Comparison of ENCODE assay signal across 15 mouse cellular contexts in the genomic region with DNA sequence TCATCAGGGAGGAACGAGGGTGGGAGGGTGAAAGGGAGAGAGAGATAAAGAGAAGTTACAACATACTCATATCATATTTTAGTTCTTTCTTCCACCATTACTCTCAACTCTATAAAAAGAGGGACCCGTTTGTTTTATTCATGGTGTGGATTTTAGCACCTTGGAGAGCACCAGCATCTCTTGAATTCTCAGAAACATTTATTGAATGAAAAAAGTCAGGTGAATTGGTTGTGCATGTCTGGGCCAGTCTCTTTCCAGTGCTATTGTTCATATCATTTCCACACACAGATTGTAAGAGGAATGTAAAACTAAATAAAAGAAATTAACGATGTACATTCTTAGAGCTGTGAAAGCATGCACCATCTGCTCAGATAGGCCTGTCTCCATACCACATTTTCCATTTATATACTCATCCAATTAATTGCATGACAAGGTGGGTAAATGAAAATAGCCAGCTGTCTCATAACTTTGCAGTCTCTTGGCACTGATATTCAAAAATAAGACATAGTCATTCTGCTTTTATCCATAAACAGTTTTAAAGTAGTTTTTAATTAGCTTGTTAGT.
DNase-seq lines count a peak whose midpoint lies in the region; ATAC-seq lines count a peak whose summit lies in the region.
"Had no signal": no experiment of that assay in that cellular context is flagged by ENCODE, and none has a peak within 500 bp of the region (broad histone marks: within the 10 kb centered on the region; RNA-seq: fewer than 3 reads in every experiment).

No protein-coding gene starts in this region.

- no peaks in the 10 kb centered on the region for H3K4me1 ChIP-seq in hindbrain, embryonic 11.5 days (replicated peaks; ENCODE audit: control insufficient read depth, insufficient read depth, low read length)
- no peaks in the 10 kb centered on the region for H3K4me1 ChIP-seq in hindbrain, embryonic 13.5 days (replicated peaks)
- H3K4me1 ChIP-seq in embryonic facial prominence, embryonic 14.5 days (ENCODE audit: control insufficient read depth, insufficient read depth, low read length): no peaks in the 10 kb centered on the region
- H3K4me1 ChIP-seq in hindbrain, embryonic 12.5 days: no peaks in the 10 kb centered on the region
- H3K4me1 ChIP-seq: limb, embryonic 13.5 days; lung, embryonic 15.5 days; midbrain, embryonic 12.5 days had no signal

- no peak overlapping the region for H3K4me2 ChIP-seq in hindbrain, embryonic 11.5 days (replicated peaks; ENCODE audit: low read depth, low read length)
- H3K4me2 ChIP-seq in hindbrain, embryonic 13.5 days: no peak overlapping the region
- H3K4me2 ChIP-seq in embryonic facial prominence, embryonic 14.5 days (ENCODE audit: low read depth, low read length): no peak overlapping the region
- H3K4me2 ChIP-seq in hindbrain, embryonic 12.5 days (replicated peaks): no peak overlapping the region
- H3K4me2 ChIP-seq: limb, embryonic 13.5 days; lung, embryonic 15.5 days; midbrain, embryonic 12.5 days had no signal

- no peaks in the 10 kb centered on the region for H3K27me3 ChIP-seq in hindbrain, embryonic 11.5 days (ENCODE audit: control insufficient read depth, insufficient read depth, low read length)
- no peaks in the 10 kb centered on the region for H3K27me3 ChIP-seq in hindbrain, embryonic 13.5 days
- H3K27me3 ChIP-seq in embryonic facial prominence, embryonic 14.5 days (replicated peaks; ENCODE audit: control insufficient read depth, insufficient read depth, low read length): no peaks in the 10 kb centered on the region
- H3K27me3 ChIP-seq in hindbrain, embryonic 12.5 days: no peaks in the 10 kb centered on the region
- H3K27me3 ChIP-seq: limb, embryonic 13.5 days; lung, embryonic 15.5 days; midbrain, embryonic 12.5 days had no signal

- H3K9ac ChIP-seq in hindbrain, embryonic 11.5 days (ENCODE audit: low read depth, low read length): no peak overlapping the region
- H3K9ac ChIP-seq in hindbrain, embryonic 13.5 days: no peak overlapping the region
- no peak overlapping the region for H3K9ac ChIP-seq in embryonic facial prominence, embryonic 14.5 days (ENCODE audit: low read depth, low read length)
- H3K9ac ChIP-seq in hindbrain, embryonic 12.5 days: no peak overlapping the region
- H3K9ac ChIP-seq: limb, embryonic 13.5 days; lung, embryonic 15.5 days; midbrain, embryonic 12.5 days had no signal

- H3K36me3 ChIP-seq in hindbrain, embryonic 11.5 days (ENCODE audit: control insufficient read depth, insufficient read depth, low read length): no peaks in the 10 kb centered on the region
- no peaks in the 10 kb centered on the region for H3K36me3 ChIP-seq in hindbrain, embryonic 13.5 days
- H3K36me3 ChIP-seq in embryonic facial prominence, embryonic 14.5 days (ENCODE audit: control insufficient read depth, insufficient read depth, low read length): no peaks in the 10 kb centered on the region
- H3K36me3 ChIP-seq in hindbrain, embryonic 12.5 days: no peaks in the 10 kb centered on the region
- H3K36me3 ChIP-seq: limb, embryonic 13.5 days; lung, embryonic 15.5 days; midbrain, embryonic 12.5 days had no signal

- intact Hi-C loops in heart, postnatal 14 days (cut with DNase I): no loop called here

- 76% methylated on average over 3 of the region's 3 CpGs for whole genome bisulfite sequencing in hindbrain, embryonic 11.5 days
- WGBS in hindbrain, embryonic 13.5 days: 73% methylated on average over 3 of the region's 3 CpGs
- 54% methylated on average over 3 of the region's 3 CpGs for WGBS in embryonic facial prominence, embryonic 14.5 days
- 70% methylated on average over 3 of the region's 3 CpGs for WGBS in hindbrain, embryonic 12.5 days

- DNase-seq in hindbrain, embryonic 11.5 days (ENCODE audit: low spot score): peak; percentile 14
- peak; percentile 6 for DNase-seq in right cerebral cortex, adult 18-20 months
- no peak for DNase-seq in right cerebral cortex, postnatal 25 days
- peak; percentile 61 for DNase-seq in embryonic facial prominence, embryonic 14.5 days (ENCODE audit: low spot score)
- DNase-seq in testis, postnatal 14 days (ENCODE audit: low spot score): no peak
- DNase-seq in heart, postnatal 14 days: no peak
- DNase-seq: cerebellum, adult 9-10 months; gastrocnemius, postnatal 25 days; kidney, postnatal 36 days; thymus, postnatal 25 days had no signal

- H3K27ac ChIP-seq in hindbrain, embryonic 11.5 days (ENCODE audit: low read depth, low read length): no peak overlapping the region
- H3K27ac ChIP-seq in hindbrain, embryonic 13.5 days: no peak overlapping the region
- no peak overlapping the region for H3K27ac ChIP-seq in embryonic facial prominence, embryonic 14.5 days (replicated peaks; ENCODE audit: low read depth, low read length)
- H3K27ac ChIP-seq in hindbrain, embryonic 12.5 days: no peak overlapping the region
- H3K27ac ChIP-seq: limb, embryonic 13.5 days; lung, embryonic 15.5 days; midbrain, embryonic 12.5 days had no signal

- H3K9me3 ChIP-seq in hindbrain, embryonic 11.5 days (ENCODE audit: control insufficient read depth, low read length): no peaks in the 10 kb centered on the region
- no peaks in the 10 kb centered on the region for H3K9me3 ChIP-seq in hindbrain, embryonic 13.5 days
- no peaks in the 10 kb centered on the region for H3K9me3 ChIP-seq in embryonic facial prominence, embryonic 14.5 days (ENCODE audit: control insufficient read depth, low read length)
- no peaks in the 10 kb centered on the region for H3K9me3 ChIP-seq in hindbrain, embryonic 12.5 days (replicated peaks)
- H3K9me3 ChIP-seq: limb, embryonic 13.5 days; lung, embryonic 15.5 days; midbrain, embryonic 12.5 days had no signal

- no peak for ATAC-seq in hindbrain, embryonic 11.5 days (ENCODE audit: low FRiP score)
- ATAC-seq in hindbrain, embryonic 13.5 days (ENCODE audit: low FRiP score): no peak
- no peak for ATAC-seq in embryonic facial prominence, embryonic 14.5 days (ENCODE audit: low read depth)
- ATAC-seq in hindbrain, embryonic 12.5 days (ENCODE audit: low FRiP score): no peak

- H3K4me3 ChIP-seq in hindbrain, embryonic 11.5 days (ENCODE audit: low read depth, low read length): no peak overlapping the region
- H3K4me3 ChIP-seq in hindbrain, embryonic 13.5 days: no peak overlapping the region
- H3K4me3 ChIP-seq in embryonic facial prominence, embryonic 14.5 days (ENCODE audit: low read depth, low read length): no peak overlapping the region
- no peak overlapping the region for H3K4me3 ChIP-seq in hindbrain, embryonic 12.5 days
- H3K4me3 ChIP-seq: limb, embryonic 13.5 days; lung, embryonic 15.5 days; midbrain, embryonic 12.5 days had no signal

Comparison
In these comparisons a context has a peak if more than half of its experiments do, and no peak if none do; other contexts are left out.
1. DNase-seq: peak in hindbrain, embryonic 11.5 days (single experiment), right cerebral cortex, adult 18-20 months (single experiment) and embryonic facial prominence, embryonic 14.5 days (single experiment); none in right cerebral cortex, postnatal 25 days (single experiment), testis, postnatal 14 days (single experiment) and heart, postnatal 14 days (0 of 2).